Mouse (Mus musculus) CH12.LX (cell line): ENCODE results near the gene Ptgir. TPM values are rescaled to one million over a fixed set of nuclear protein-coding genes. Genes with fewer than 3 reads are reported as not detected.

Experiments used
- DNase-seq: peaks from one replicate; pipeline ENCODE4 v3.0.0-alpha.2; 2013; ENCODE audit errors: extremely low read depth
- H3K27ac ChIP-seq: 2 replicates; pipeline ENCODE4 v1.5.1; 2012; ENCODE audit warnings: low read depth, mild to moderate bottlenecking, control low read depth, moderate library complexity; ENCODE audit not compliant: insufficient read depth
- H3K27me3 ChIP-seq: replicated peaks from 2 replicates; pipeline ENCODE3; 2012; ENCODE audit warnings: inconsistent platforms
- H3K36me3 ChIP-seq, 2 experiments: replicated peaks in 1 of 2; 2 replicates each; pipeline versions ENCODE3 to v1.6.1; 2012; ENCODE audit warnings: inconsistent platforms in 1 of 2, low read length in 1 of 2, mild to moderate bottlenecking in 1 of 2, mixed read lengths in 1 of 2, moderate library complexity in 1 of 2; ENCODE audit not compliant: control insufficient read depth in 1 of 2, insufficient read depth in 1 of 2
- H3K4me1 ChIP-seq, 2 experiments: 2 replicates each; pipeline ENCODE4 v1.6.1; 2012; ENCODE audit warnings: inconsistent platforms in 1 of 2, moderate library complexity in 1 of 2; ENCODE audit not compliant: insufficient read depth in 2 of 2, control insufficient read depth in 1 of 2
- H3K4me2 ChIP-seq: 2 replicates; pipeline ENCODE4 v1.6.1; 2012; ENCODE audit warnings: low read depth, mild to moderate bottlenecking, control low read depth; ENCODE audit not compliant: poor library complexity, insufficient read depth, severe bottlenecking
- H3K4me3 ChIP-seq, 3 experiments: fragments of 150-350 bp in 1 of 3; sonication (generic) in 1 of 3; replicated peaks in 1 of 3; 2 replicates each; pipeline versions ENCODE3 to v1.5.1; 2011 to 2012; ENCODE audit warnings: low read depth in 2 of 3, low read length in 2 of 3, mild to moderate bottlenecking in 2 of 3, moderate library complexity in 2 of 3, control low read depth in 1 of 3, improper control_type of control experiment in 1 of 3, inconsistent platforms in 1 of 3, mixed read lengths in 1 of 3; ENCODE audit not compliant: poor library complexity in 1 of 3
- H3K79me2 ChIP-seq: replicated peaks from 2 replicates; pipeline ENCODE4 v1.6.1; 2012; ENCODE audit warnings: mild to moderate bottlenecking, moderate library complexity; ENCODE audit not compliant: control insufficient read depth, poor library complexity, insufficient read depth, severe bottlenecking; ENCODE audit errors: extremely low read depth
- H3K9ac ChIP-seq: 2 replicates; pipeline ENCODE4 v1.6.1; 2012; ENCODE audit warnings: low read depth, mild to moderate bottlenecking, control low read depth, moderate library complexity; ENCODE audit not compliant: insufficient read depth
- H3K9me3 ChIP-seq: replicated peaks from 2 replicates; pipeline ENCODE3; 2012; ENCODE audit warnings: low read length, inconsistent platforms, mixed read lengths
- BHLHE40 ChIP-seq: IDR thresholded peaks from 2 replicates; pipeline ENCODE4 v1.6.1; 2011; ENCODE audit warnings: mild to moderate bottlenecking, low read depth, low read length, improper control_type of control experiment
- CHD2 ChIP-seq: IDR thresholded peaks from 2 replicates; pipeline ENCODE4 v1.6.1; 2011; ENCODE audit warnings: low read length, improper control_type of control experiment
- CTCF ChIP-seq, 2 experiments: IDR thresholded peaks in 1 of 2; conservative IDR thresholded peaks in 1 of 2; 2 replicates each; pipeline ENCODE4 v1.5.1; 2011 to 2012; ENCODE audit warnings: low read depth in 2 of 2, low read length in 2 of 2, improper control_type of control experiment in 1 of 2, inconsistent platforms in 1 of 2, mild to moderate bottlenecking in 1 of 2, moderate library complexity in 1 of 2
- E2F4 ChIP-seq: IDR thresholded peaks from 2 replicates; pipeline ENCODE4 v1.6.1; 2011; ENCODE audit warnings: low read depth, low read length, improper control_type of control experiment; ENCODE audit not compliant: insufficient replicate concordance
- ELF1 ChIP-seq: IDR thresholded peaks from 2 replicates; pipeline ENCODE4 v1.6.1; 2014; ENCODE audit warnings: low read depth, mild to moderate bottlenecking, inconsistent platforms, low read length, improper control_type of control experiment
- EP300 ChIP-seq: IDR thresholded peaks from 2 replicates; pipeline ENCODE4 v1.6.1; 2011; ENCODE audit warnings: low read length, improper control_type of control experiment
- ETS1 ChIP-seq: conservative IDR thresholded peaks from 2 replicates; pipeline ENCODE4 v1.6.1; 2012; ENCODE audit warnings: low read depth, mild to moderate bottlenecking, inconsistent platforms, low read length, improper control_type of control experiment, moderate library complexity
- GABPA ChIP-seq: IDR thresholded peaks from 2 replicates; pipeline ENCODE4 v1.6.1; 2012; ENCODE audit warnings: low read depth, low read length, improper control_type of control experiment, inconsistent platforms; ENCODE audit not compliant: insufficient replicate concordance
- HCFC1 ChIP-seq: IDR thresholded peaks from 2 replicates; pipeline ENCODE4 v1.6.1; 2012; ENCODE audit warnings: low read depth, mild to moderate bottlenecking, inconsistent platforms, low read length, improper control_type of control experiment
- JUN ChIP-seq: IDR thresholded peaks from 2 replicates; pipeline ENCODE4 v1.6.1; 2011; ENCODE audit warnings: low read depth, mild to moderate bottlenecking, low read length, improper control_type of control experiment, moderate library complexity; ENCODE audit not compliant: insufficient read depth
- KAT2A ChIP-seq: IDR thresholded peaks from 2 replicates; pipeline ENCODE4 v1.6.1; 2012; ENCODE audit warnings: low read length, improper control_type of control experiment, inconsistent platforms; ENCODE audit not compliant: insufficient replicate concordance
- MAFK ChIP-seq: IDR thresholded peaks from 2 replicates; pipeline ENCODE4 v1.6.1; 2011; ENCODE audit warnings: low read length, improper control_type of control experiment; ENCODE audit not compliant: insufficient replicate concordance
- MEF2A ChIP-seq: IDR thresholded peaks from 2 replicates; pipeline ENCODE4 v1.6.1; 2014; ENCODE audit warnings: low read depth, mild to moderate bottlenecking, inconsistent platforms, low read length, improper control_type of control experiment, borderline replicate concordance
- NELFE ChIP-seq: IDR thresholded peaks from 2 replicates; pipeline ENCODE4 v1.6.1; 2011; ENCODE audit warnings: low read depth, low read length, improper control_type of control experiment
- PAX5 ChIP-seq: IDR thresholded peaks from 2 replicates; pipeline ENCODE4 v1.6.1; 2012; ENCODE audit warnings: low read length, inconsistent platforms, mixed read lengths
- RAD21 ChIP-seq: IDR thresholded peaks from 2 replicates; pipeline ENCODE4 v1.6.1; 2011; ENCODE audit warnings: low read depth, mild to moderate bottlenecking, low read length, improper control_type of control experiment, moderate library complexity
- RCOR1 ChIP-seq: conservative IDR thresholded peaks from 2 replicates; pipeline ENCODE4 v1.6.1; 2012; ENCODE audit warnings: low read depth, mild to moderate bottlenecking, inconsistent platforms, low read length, improper control_type of control experiment
- SIN3A ChIP-seq: IDR thresholded peaks from 2 replicates; pipeline ENCODE4 v1.6.1; 2012; ENCODE audit warnings: low read length, improper control_type of control experiment, inconsistent platforms
- SMC3 ChIP-seq: IDR thresholded peaks from 2 replicates; pipeline ENCODE4 v1.6.1; 2011; ENCODE audit warnings: low read depth, low read length, improper control_type of control experiment
- TBP ChIP-seq: conservative IDR thresholded peaks from 2 replicates; pipeline ENCODE4 v1.6.1; 2011; ENCODE audit warnings: low read depth, low read length, improper control_type of control experiment
- TCF12 ChIP-seq: IDR thresholded peaks from 2 replicates; pipeline ENCODE4 v1.6.1; 2014; ENCODE audit warnings: low read depth, mild to moderate bottlenecking, inconsistent platforms, low read length, improper control_type of control experiment
- UBTF ChIP-seq: IDR thresholded peaks from 2 replicates; pipeline ENCODE4 v1.6.1; 2012; ENCODE audit warnings: low read depth, mild to moderate bottlenecking, inconsistent platforms, low read length, improper control_type of control experiment, moderate library complexity
- USF1 ChIP-seq: IDR thresholded peaks from 2 replicates; pipeline ENCODE4 v1.6.1; 2014; ENCODE audit warnings: low read depth, mild to moderate bottlenecking, inconsistent platforms, low read length, improper control_type of control experiment
- USF2 ChIP-seq: conservative IDR thresholded peaks from 2 replicates; pipeline ENCODE4 v1.6.1; 2011; ENCODE audit warnings: low read depth, low read length, improper control_type of control experiment
- ZC3H11A ChIP-seq: IDR thresholded peaks from 2 replicates; pipeline ENCODE4 v1.6.1; 2012; ENCODE audit warnings: low read depth, mild to moderate bottlenecking, inconsistent platforms, low read length, improper control_type of control experiment
- ZKSCAN1 ChIP-seq: IDR thresholded peaks from 2 replicates; pipeline ENCODE4 v1.6.1; 2012; ENCODE audit warnings: low read depth, inconsistent platforms, low read length, improper control_type of control experiment, borderline replicate concordance
- ZMIZ1 ChIP-seq: IDR thresholded peaks from 2 replicates; pipeline ENCODE4 v1.6.1; 2012; ENCODE audit warnings: low read depth, mild to moderate bottlenecking, inconsistent platforms, low read length, improper control_type of control experiment
- ZNF384 ChIP-seq: IDR thresholded peaks from 2 replicates; pipeline ENCODE4 v1.6.1; 2012; ENCODE audit warnings: low read depth, low read length, improper control_type of control experiment, inconsistent platforms
- dilution Hi-C: fragments of 300-500 bp; cut with MboI; formaldehyde crosslinking; loops from 2 replicates; pipeline ENCODE4 v1.14.3; 2020; ENCODE audit warnings: low sequenced_read_pairs; ENCODE audit not compliant: extremely low pct_unique_long_range_greater_than_20kb, extremely low pct_ligation_motif_present
- in situ Hi-C: fragments of 300-500 bp; cut with MboI; formaldehyde crosslinking; loops from 3 replicates; pipeline ENCODE4 v1.14.3; 2019; ENCODE audit warnings: low sequenced_read_pairs, low pct_ligation_motif_present, low pct_unique_long_range_greater_than_20kb, mixed read lengths
- polyA plus RNA-seq: library from polyadenylated mRNA; unstranded; fragments of >175 nt; gene quantifications from 2 replicates; pipeline ENCODE4 v1.2.1, GENCODE M21; 2012; ENCODE audit warnings: low read depth; ENCODE audit not compliant: insufficient read length
- total RNA-seq, 2 experiments: library from RNA; depleted of rRNA; stranded (reverse); fragments of 300-350 nt in 1 of 2; fragments of >200 nt in 1 of 2; gene quantifications; 2 replicates each; pipeline ENCODE4 v1.2.3; 2012 to 2014

The Ptgir gene
- total and polyA plus RNA-seq, 3 experiments = 3.8 to 31.1 (median 7.0) TPM

DNA sequence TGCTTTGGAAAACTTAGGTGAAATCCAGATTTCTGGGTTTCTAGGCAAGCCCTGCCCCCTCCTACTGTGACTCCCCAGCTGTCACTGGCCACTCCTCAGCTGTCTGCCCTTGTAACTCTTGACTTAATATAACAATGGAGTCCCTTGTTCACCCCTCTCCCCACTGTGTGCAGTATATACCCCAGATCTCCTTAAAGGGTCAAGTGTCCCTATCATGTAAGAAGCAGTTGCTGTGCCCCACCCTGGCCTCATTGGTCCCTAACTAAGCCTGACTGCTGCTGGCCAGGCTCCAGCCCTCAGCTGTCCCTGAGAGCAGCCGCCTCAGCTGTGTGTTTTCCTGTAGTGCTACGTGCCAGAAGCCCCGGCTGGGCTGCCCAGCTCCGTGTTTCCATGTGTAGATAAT, 41.7 kb downstream of the Ptgir start:
- dilution Hi-C loops (no loop called here), in situ Hi-C loops (no loop called here)
- no peak for DNase-seq
- H3K4me2 ChIP-seq = no peak overlapping the region
- H3K4me3 ChIP-seq = no peak overlapping the region
- peaks cover 0 to 9% of the 10 kb centered on the region in 2 experiments; a peak in 1 of 4 replicates for H3K4me1 ChIP-seq
- no peak overlapping the region for H3K9ac ChIP-seq
- H3K27me3 ChIP-seq = peaks cover 38% of the 10 kb centered on the region
- H3K36me3 ChIP-seq = no peaks in the 10 kb centered on the region
- TF ChIP-seq ZMIZ1 (no peak), KAT2A (no peak), ELF1 (no peak), NELFE (no peak), CHD2 (no peak), MEF2A (no peak), ZC3H11A (no peak), MAFK (no peak), E2F4 (no peak), SMC3 (no peak), ZNF384 (no peak), USF2 (no peak), CTCF (conservative IDR thresholded peaks at IDR 0.05 in 1 of 2, IDR thresholded peaks at IDR 0.05 in 1 of 2; ENCODE audit: low read depth in 2 of 2, low read length in 2 of 2) (no peak), RAD21 (no peak), SIN3A (no peak)
- H3K27ac ChIP-seq = no peak overlapping the region
- no peaks in the 10 kb centered on the region for H3K79me2 ChIP-seq
- peaks cover 14% of the 10 kb centered on the region for H3K9me3 ChIP-seq

DNA sequence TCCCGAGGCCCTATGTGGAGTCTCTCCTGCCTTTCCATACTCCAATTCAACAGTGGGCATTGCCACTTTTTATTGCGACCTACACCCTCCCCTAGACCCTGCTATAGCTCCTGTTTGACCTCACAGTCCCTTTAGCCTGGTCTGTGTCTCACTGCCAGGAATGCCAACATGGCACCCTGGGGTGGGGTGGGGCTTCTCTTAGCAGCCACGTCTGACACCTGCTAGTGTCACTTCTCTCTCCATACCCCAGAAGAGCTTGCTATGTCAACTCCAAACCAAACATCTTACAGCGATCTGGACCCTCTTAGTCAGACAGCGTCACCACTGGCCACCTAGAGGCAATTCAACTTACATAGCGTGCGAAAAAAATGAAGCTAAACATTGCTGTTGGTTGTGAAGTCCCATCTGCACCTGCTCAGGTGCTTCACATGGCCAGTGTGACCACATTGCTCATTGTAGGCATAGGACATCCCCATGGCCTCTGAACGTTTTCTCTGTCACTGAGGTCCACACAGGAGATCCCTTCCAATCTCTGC, 42.7 kb downstream of the Ptgir start:
- Histone ChIP-seq H3K36me3 (no peaks in the 10 kb centered on the region), H3K9ac (no peak overlapping the region), H3K4me3 (no peak overlapping the region)
- no peak for TF ChIP-seq USF1
- TF ChIP-seq SIN3A = no peak
- no peak for TF ChIP-seq JUN
- TF ChIP-seq GABPA = no peak
- no peak for TF ChIP-seq RCOR1
- TF ChIP-seq BHLHE40 = no peak
- TF ChIP-seq USF2 = no peak
- TF ChIP-seq HCFC1 = no peak
- no peak for TF ChIP-seq UBTF
- TF ChIP-seq PAX5 = no peak
- no peak for TF ChIP-seq ZNF384
- no peak for TF ChIP-seq ZC3H11A
- TF ChIP-seq CHD2 = no peak
- TF ChIP-seq ETS1 = no peak
- TF ChIP-seq ZKSCAN1 = no peak
- no peak for TF ChIP-seq TBP
- TF ChIP-seq TCF12 = no peak
- TF ChIP-seq MAFK = no peak
- TF ChIP-seq EP300 = no peak
- TF ChIP-seq, all 38 proteins: peak for 0
- dilution Hi-C loops = no loop called here
- Histone ChIP-seq H3K27me3 (peaks cover 29% of the 10 kb centered on the region), H3K27ac (no peak overlapping the region), H3K4me1 (peaks cover 0 to 9% of the 10 kb centered on the region in 2 experiments; a peak in 1 of 4 replicates), H3K79me2 (no peaks in the 10 kb centered on the region), H3K9me3 (peaks cover 14% of the 10 kb centered on the region), H3K4me2 (no peak overlapping the region)
- DNase-seq = no peak
- in situ Hi-C loops = no loop called here
